Mouse (Mus musculus): ENCODE measurements at regions not wholly inside any gene's neighbourhood (a gene's known extent, or its start where the extent isn't known, plus 50 kb on each side); places are given as distances from the start of the nearest gene placed in this dataset.

DNA sequence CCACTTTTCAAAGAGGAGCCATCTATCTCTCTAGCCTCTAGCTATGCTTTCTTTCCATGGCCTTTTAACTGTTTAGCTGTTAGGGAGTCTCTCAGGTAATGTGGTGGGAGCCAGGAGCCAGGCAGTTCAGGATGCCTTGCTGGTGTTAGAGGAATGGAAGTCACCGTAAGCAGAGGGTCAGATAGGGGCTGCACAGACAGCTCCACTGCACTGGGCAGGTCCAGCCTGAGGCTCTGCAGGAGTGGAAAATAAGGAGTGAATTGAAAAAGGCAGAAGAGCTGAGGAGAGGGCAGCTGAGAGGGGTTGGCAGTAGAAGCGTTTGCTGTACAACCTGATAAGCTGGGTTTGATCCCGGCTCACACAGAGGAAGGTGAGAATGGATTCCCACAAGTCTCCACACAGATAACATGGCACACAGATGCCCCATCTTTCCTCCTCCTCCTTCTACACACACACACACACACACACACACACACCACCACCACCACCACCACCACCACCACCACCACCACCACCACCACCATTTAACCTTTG, 51.3 kb upstream of the Cpsf6 start:
- DNase-seq = no peak

- no peak for DNase-seq
Observed at GRCm38 (mm10) chr10:117430224-117430884, 50.5 kb upstream of the Cpsf6 start.

GRCm38 (mm10) chr10:117429459-117430183, 49.8 kb upstream of the Cpsf6 start:
- DNase-seq = no peak

Data from spleen, adult 18-20 months (tissue).